Mouse (Mus musculus) CD4-positive, CD25-positive, alpha-beta regulatory T cell, adult 4 months (primary cell): ENCODE results near the gene 2900011O08Rik. TPM values are rescaled to one million over a fixed set of nuclear protein-coding genes. Genes with fewer than 3 reads are reported as not detected.

Experiments
- ATAC-seq: one replicate; pipeline ENCODE4 v1.8.0; 2017
- polyA plus RNA-seq, 2 experiments: library from polyadenylated mRNA; unstranded; fragments of 100-300 nt; shearing (Covaris generic); gene quantifications; one replicate each; pipeline ENCODE4 v1.2.1; 2017

2900011O08Rik gene
- polyA plus RNA-seq, 2 experiments from 2014 or later, result not detected

GRCm38 (mm10) chr16:14143298-14143697, 156.9 kb downstream of the 2900011O08Rik start:
- no peak for ATAC-seq

GRCm38 (mm10) chr16:14147712-14148111, 161.3 kb downstream of the 2900011O08Rik start:
- no peak for ATAC-seq

Other genes with a start within 250 kb of the 2900011O08Rik start
- 10 to 100 TPM; 54.1 to 65.3 TPM for gene Rrn3, start 205.9 kb upstream of the 2900011O08Rik start, polyA plus RNA-seq
- gene Ntan1, start 167.8 kb upstream of the 2900011O08Rik start, polyA plus RNA-seq, result 100 to 1,000 TPM; 129 to 146 TPM
- gene Pdxdc1, start 83.5 kb upstream of the 2900011O08Rik start, polyA plus RNA-seq, result 10 to 100 TPM; 21.0 to 28.2 TPM
- gene Mpv17l, start 83.4 kb upstream of the 2900011O08Rik start, polyA plus RNA-seq, result under 1 TPM; 0.55 to 0.91 TPM
- gene Ifitm7, start 284 bp downstream of the 2900011O08Rik start, polyA plus RNA-seq, result not detected
- gene Nde1, start 176.7 kb downstream of the 2900011O08Rik start, polyA plus RNA-seq, result 100 to 1,000 TPM in 1 of 2 experiments, 10 to 100 TPM in 1; 83.0 to 129 TPM
- 10 to 100 TPM; 24.5 to 30.0 TPM for gene Marf1, start 176.7 kb downstream of the 2900011O08Rik start, polyA plus RNA-seq